Mouse (Mus musculus): Measurements from ENCODE around the gene Sirt4.
A peak's percentile ranks its signal among the peaks of the same experiment; 100 is the strongest.
"Not testable (repeated sequence)": the region's sequence is repeated elsewhere in the genome, so short reads cannot be mapped to it uniquely, and the experiment has no call there.

The Sirt4 gene

GRCm38 (mm10) chr5:115483947-115484920, at the start of gene Sirt4:
TSS of gene Sirt4 (minus strand) at chr5:115484725.
- DNase-seq (ENCODE audit: low read depth, low spot score): peak; percentile 95

- DNase-seq (ENCODE audit: low read depth, low spot score): peak; percentile 94
Observed at GRCm38 (mm10) chr5:115531671-115532270, 47.2 kb upstream of the Sirt4 start.

- no peak for DNase-seq (ENCODE audit: low read depth, low spot score)
Observed at GRCm38 (mm10) chr5:115530447-115530809, 45.9 kb upstream of the Sirt4 start.

GRCm38 (mm10) chr5:115529742-115530446, 45.4 kb upstream of the Sirt4 start:
- DNase-seq (ENCODE audit: low read depth, low spot score): no peak

GRCm38 (mm10) chr5:115529364-115529741, 44.8 kb upstream of the Sirt4 start:
- no peak for DNase-seq (ENCODE audit: low read depth, low spot score)

GRCm38 (mm10) chr5:115528128-115528527, 43.6 kb upstream of the Sirt4 start:
- DNase-seq (ENCODE audit: low read depth, low spot score): no peak

GRCm38 (mm10) chr5:115526456-115527202, 42.1 kb upstream of the Sirt4 start:
- no peak for DNase-seq (ENCODE audit: low read depth, low spot score)

GRCm38 (mm10) chr5:115525943-115526342, 41.4 kb upstream of the Sirt4 start:
- DNase-seq (ENCODE audit: low read depth, low spot score): no peak

GRCm38 (mm10) chr5:115525416-115525815, 40.9 kb upstream of the Sirt4 start:
- DNase-seq (ENCODE audit: low read depth, low spot score): no peak

- DNase-seq (ENCODE audit: low read depth, low spot score): no peak
Observed at GRCm38 (mm10) chr5:115524471-115524870, 39.9 kb upstream of the Sirt4 start.

- DNase-seq (ENCODE audit: low read depth, low spot score): no peak
Observed at GRCm38 (mm10) chr5:115523971-115524370, 39.4 kb upstream of the Sirt4 start.

- no peak for DNase-seq (ENCODE audit: low read depth, low spot score)
Observed at GRCm38 (mm10) chr5:115522981-115523499, 38.5 kb upstream of the Sirt4 start.

GRCm38 (mm10) chr5:115522531-115522930, 38.0 kb upstream of the Sirt4 start:
- DNase-seq (ENCODE audit: low read depth, low spot score): no peak

- DNase-seq (ENCODE audit: low read depth, low spot score): no peak
Observed at GRCm38 (mm10) chr5:115521553-115522461, 37.3 kb upstream of the Sirt4 start.

- DNase-seq (ENCODE audit: low read depth, low spot score): no peak
Observed at GRCm38 (mm10) chr5:115520325-115520869, 35.9 kb upstream of the Sirt4 start.

- DNase-seq (ENCODE audit: low read depth, low spot score): not testable (repeated sequence)
Observed at GRCm38 (mm10) chr5:115518214-115518613, 33.7 kb upstream of the Sirt4 start.

GRCm38 (mm10) chr5:115517501-115517900, 33.0 kb upstream of the Sirt4 start:
- no peak for DNase-seq (ENCODE audit: low read depth, low spot score)

- no peak for DNase-seq (ENCODE audit: low read depth, low spot score)
Observed at GRCm38 (mm10) chr5:115516908-115517307, 32.4 kb upstream of the Sirt4 start.

- DNase-seq (ENCODE audit: low read depth, low spot score): no peak
Observed at GRCm38 (mm10) chr5:115516081-115516907, 31.8 kb upstream of the Sirt4 start.
